Mouse (Mus musculus) CH12.LX (cell line): ENCODE measurements at regions not wholly inside any gene's neighbourhood (a gene's known extent, or its start where the extent isn't known, plus 50 kb on each side); places are given as distances from the start of the nearest gene placed in this dataset.

Source experiments
- DNase-seq: peaks from one replicate; pipeline ENCODE4 v3.0.0-alpha.2; 2013; ENCODE audit errors: extremely low read depth
- H3K27ac ChIP-seq: 2 replicates; pipeline ENCODE4 v1.5.1; 2012; ENCODE audit warnings: low read depth, mild to moderate bottlenecking, control low read depth, moderate library complexity; ENCODE audit not compliant: insufficient read depth
- H3K27me3 ChIP-seq: replicated peaks from 2 replicates; pipeline ENCODE3; 2012; ENCODE audit warnings: inconsistent platforms
- H3K36me3 ChIP-seq, 2 experiments: replicated peaks in 1 of 2; 2 replicates each; pipeline versions ENCODE3 to v1.6.1; 2012; ENCODE audit warnings: inconsistent platforms in 1 of 2, low read length in 1 of 2, mild to moderate bottlenecking in 1 of 2, mixed read lengths in 1 of 2, moderate library complexity in 1 of 2; ENCODE audit not compliant: control insufficient read depth in 1 of 2, insufficient read depth in 1 of 2
- H3K4me1 ChIP-seq, 2 experiments: 2 replicates each; pipeline ENCODE4 v1.6.1; 2012; ENCODE audit warnings: inconsistent platforms in 1 of 2, moderate library complexity in 1 of 2; ENCODE audit not compliant: insufficient read depth in 2 of 2, control insufficient read depth in 1 of 2
- H3K4me2 ChIP-seq: 2 replicates; pipeline ENCODE4 v1.6.1; 2012; ENCODE audit warnings: low read depth, mild to moderate bottlenecking, control low read depth; ENCODE audit not compliant: poor library complexity, insufficient read depth, severe bottlenecking
- H3K4me3 ChIP-seq, 3 experiments: fragments of 150-350 bp in 1 of 3; sonication (generic) in 1 of 3; replicated peaks in 1 of 3; 2 replicates each; pipeline versions ENCODE3 to v1.5.1; 2011 to 2012; ENCODE audit warnings: low read depth in 2 of 3, low read length in 2 of 3, mild to moderate bottlenecking in 2 of 3, moderate library complexity in 2 of 3, control low read depth in 1 of 3, improper control_type of control experiment in 1 of 3, inconsistent platforms in 1 of 3, mixed read lengths in 1 of 3; ENCODE audit not compliant: poor library complexity in 1 of 3
- H3K79me2 ChIP-seq: replicated peaks from 2 replicates; pipeline ENCODE4 v1.6.1; 2012; ENCODE audit warnings: mild to moderate bottlenecking, moderate library complexity; ENCODE audit not compliant: control insufficient read depth, poor library complexity, insufficient read depth, severe bottlenecking; ENCODE audit errors: extremely low read depth
- H3K9ac ChIP-seq: 2 replicates; pipeline ENCODE4 v1.6.1; 2012; ENCODE audit warnings: low read depth, mild to moderate bottlenecking, control low read depth, moderate library complexity; ENCODE audit not compliant: insufficient read depth
- H3K9me3 ChIP-seq: replicated peaks from 2 replicates; pipeline ENCODE3; 2012; ENCODE audit warnings: low read length, inconsistent platforms, mixed read lengths
- CHD1 ChIP-seq: IDR thresholded peaks from 2 replicates; pipeline ENCODE4 v1.6.1; 2012; ENCODE audit warnings: low read depth, low read length, improper control_type of control experiment, inconsistent platforms
- CHD2 ChIP-seq: IDR thresholded peaks from 2 replicates; pipeline ENCODE4 v1.6.1; 2011; ENCODE audit warnings: low read length, improper control_type of control experiment
- EP300 ChIP-seq: IDR thresholded peaks from 2 replicates; pipeline ENCODE4 v1.6.1; 2011; ENCODE audit warnings: low read length, improper control_type of control experiment
- GABPA ChIP-seq: IDR thresholded peaks from 2 replicates; pipeline ENCODE4 v1.6.1; 2012; ENCODE audit warnings: low read depth, low read length, improper control_type of control experiment, inconsistent platforms; ENCODE audit not compliant: insufficient replicate concordance
- IRF4 ChIP-seq: IDR thresholded peaks from 2 replicates; pipeline ENCODE4 v1.6.1; 2014; ENCODE audit warnings: low read depth, mild to moderate bottlenecking, inconsistent platforms, low read length, improper control_type of control experiment
- JUND ChIP-seq: conservative IDR thresholded peaks from 2 replicates; pipeline ENCODE4 v1.6.1; 2011; ENCODE audit warnings: low read depth, low read length, improper control_type of control experiment
- MAX ChIP-seq: IDR thresholded peaks from 2 replicates; pipeline ENCODE4 v1.6.1; 2011; ENCODE audit warnings: low read length, improper control_type of control experiment
- MAZ ChIP-seq: IDR thresholded peaks from 2 replicates; pipeline ENCODE4 v1.6.1; 2012; ENCODE audit warnings: low read depth, mild to moderate bottlenecking, inconsistent platforms, low read length, improper control_type of control experiment, moderate library complexity
- MEF2A ChIP-seq: IDR thresholded peaks from 2 replicates; pipeline ENCODE4 v1.6.1; 2014; ENCODE audit warnings: low read depth, mild to moderate bottlenecking, inconsistent platforms, low read length, improper control_type of control experiment, borderline replicate concordance
- MXI1 ChIP-seq: IDR thresholded peaks from 2 replicates; pipeline ENCODE4 v1.6.1; 2011; ENCODE audit warnings: mild to moderate bottlenecking, low read depth, low read length, improper control_type of control experiment
- MYC ChIP-seq: IDR thresholded peaks from 2 replicates; pipeline ENCODE4 v1.6.1; 2011; ENCODE audit warnings: low read depth, mild to moderate bottlenecking, improper control_type of control experiment, low read length
- NELFE ChIP-seq: IDR thresholded peaks from 2 replicates; pipeline ENCODE4 v1.6.1; 2011; ENCODE audit warnings: low read depth, low read length, improper control_type of control experiment
- POLR2A ChIP-seq: IDR thresholded peaks from 2 replicates; pipeline ENCODE4 v1.6.1; 2011; ENCODE audit warnings: low read depth, mild to moderate bottlenecking, improper control_type of control experiment, low read length
- RAD21 ChIP-seq: IDR thresholded peaks from 2 replicates; pipeline ENCODE4 v1.6.1; 2011; ENCODE audit warnings: low read depth, mild to moderate bottlenecking, low read length, improper control_type of control experiment, moderate library complexity
- RCOR1 ChIP-seq: conservative IDR thresholded peaks from 2 replicates; pipeline ENCODE4 v1.6.1; 2012; ENCODE audit warnings: low read depth, mild to moderate bottlenecking, inconsistent platforms, low read length, improper control_type of control experiment
- SIN3A ChIP-seq: IDR thresholded peaks from 2 replicates; pipeline ENCODE4 v1.6.1; 2012; ENCODE audit warnings: low read length, improper control_type of control experiment, inconsistent platforms
- SMC3 ChIP-seq: IDR thresholded peaks from 2 replicates; pipeline ENCODE4 v1.6.1; 2011; ENCODE audit warnings: low read depth, low read length, improper control_type of control experiment
- TBP ChIP-seq: conservative IDR thresholded peaks from 2 replicates; pipeline ENCODE4 v1.6.1; 2011; ENCODE audit warnings: low read depth, low read length, improper control_type of control experiment
- USF2 ChIP-seq: conservative IDR thresholded peaks from 2 replicates; pipeline ENCODE4 v1.6.1; 2011; ENCODE audit warnings: low read depth, low read length, improper control_type of control experiment
- ZC3H11A ChIP-seq: IDR thresholded peaks from 2 replicates; pipeline ENCODE4 v1.6.1; 2012; ENCODE audit warnings: low read depth, mild to moderate bottlenecking, inconsistent platforms, low read length, improper control_type of control experiment
- ZKSCAN1 ChIP-seq: IDR thresholded peaks from 2 replicates; pipeline ENCODE4 v1.6.1; 2012; ENCODE audit warnings: low read depth, inconsistent platforms, low read length, improper control_type of control experiment, borderline replicate concordance
- ZNF384 ChIP-seq: IDR thresholded peaks from 2 replicates; pipeline ENCODE4 v1.6.1; 2012; ENCODE audit warnings: low read depth, low read length, improper control_type of control experiment, inconsistent platforms
- dilution Hi-C: fragments of 300-500 bp; cut with MboI; formaldehyde crosslinking; loops from 2 replicates; pipeline ENCODE4 v1.14.3; 2020; ENCODE audit warnings: low sequenced_read_pairs; ENCODE audit not compliant: extremely low pct_unique_long_range_greater_than_20kb, extremely low pct_ligation_motif_present
- in situ Hi-C: fragments of 300-500 bp; cut with MboI; formaldehyde crosslinking; loops from 3 replicates; pipeline ENCODE4 v1.14.3; 2019; ENCODE audit warnings: low sequenced_read_pairs, low pct_ligation_motif_present, low pct_unique_long_range_greater_than_20kb, mixed read lengths

DNA sequence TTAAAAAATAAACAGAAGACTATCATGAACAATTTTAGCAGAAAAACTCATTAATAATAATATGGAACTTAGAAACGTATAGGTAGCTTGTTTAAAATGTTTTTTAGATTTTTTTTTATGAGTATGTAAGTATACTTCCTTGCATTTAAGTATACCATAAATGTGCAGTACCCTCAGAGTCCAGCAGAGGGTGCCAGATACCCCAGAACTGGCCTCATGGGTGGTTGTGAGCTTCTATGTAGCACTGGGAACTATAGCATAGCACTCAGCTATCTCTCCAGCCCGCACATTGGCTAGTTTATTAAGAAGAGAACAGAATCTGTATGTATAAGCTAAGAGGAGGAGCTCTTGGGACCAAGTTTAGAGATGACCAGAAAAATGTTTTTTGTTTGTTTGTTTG lies 306.7 kb upstream of the Pdzrn3 start:
- Histone ChIP-seq H3K27me3 (no peaks in the 10 kb centered on the region), H3K36me3 (no peaks in the 10 kb centered on the region), H3K4me1 (no peaks in the 10 kb centered on the region), H3K9me3 (peaks cover 12% of the 10 kb centered on the region), H3K4me2 (no peak overlapping the region), H3K27ac (no peak overlapping the region), H3K79me2 (no peaks in the 10 kb centered on the region), H3K4me3 (no peak overlapping the region), H3K9ac (no peak overlapping the region)
- in situ Hi-C loops: no loop called here
- TF ChIP-seq EP300 (no peak), ZC3H11A (no peak), IRF4 (no peak), SIN3A (no peak)
- dilution Hi-C loops: no loop called here
- DNase-seq: peak; percentile 0

DNA sequence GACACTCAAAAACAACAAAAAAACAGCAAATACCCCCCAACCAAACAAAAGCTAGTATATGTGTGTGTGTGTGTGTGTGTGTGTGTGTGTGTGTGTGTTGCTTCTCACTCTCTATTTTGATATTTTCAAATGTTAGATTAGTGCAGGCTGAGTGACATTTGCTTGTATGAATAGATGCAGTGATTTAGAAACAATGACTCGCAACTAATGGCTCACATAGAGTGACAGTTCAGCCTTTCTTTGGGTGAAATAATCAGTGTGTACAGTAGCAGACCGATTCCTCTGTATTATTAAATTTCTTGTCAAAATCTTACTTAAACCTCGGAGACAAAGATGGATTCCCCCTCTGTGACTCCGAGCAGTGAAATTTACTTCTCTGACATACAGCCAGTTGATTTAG lies 297.1 kb upstream of the Pdzrn3 start:
- H3K4me1 ChIP-seq: no peaks in the 10 kb centered on the region
- no peaks in the 10 kb centered on the region for H3K36me3 ChIP-seq
- dilution Hi-C loops (no loop called here), in situ Hi-C loops (no loop called here)
- peaks cover 42% of the 10 kb centered on the region for H3K9me3 ChIP-seq
- H3K27ac ChIP-seq: no peak overlapping the region
- no peaks in the 10 kb centered on the region for H3K79me2 ChIP-seq
- H3K4me2 ChIP-seq: no peak overlapping the region
- no peak overlapping the region for H3K9ac ChIP-seq
- H3K4me3 ChIP-seq: no peak overlapping the region
- H3K27me3 ChIP-seq: no peaks in the 10 kb centered on the region
- TF ChIP-seq POLR2A: no peak
- TF ChIP-seq CHD2: no peak
- no peak for TF ChIP-seq SMC3
- TF ChIP-seq MAX: no peak
- no peak for TF ChIP-seq MYC
- no peak for TF ChIP-seq MAZ
- no peak for TF ChIP-seq RCOR1
- no peak for TF ChIP-seq ZNF384
- no peak for TF ChIP-seq CHD1
- no peak for TF ChIP-seq MEF2A
- no peak for TF ChIP-seq ZC3H11A
- no peak for TF ChIP-seq ZKSCAN1
- no peak for TF ChIP-seq USF2
- TF ChIP-seq GABPA: no peak
- TF ChIP-seq RAD21: no peak
- TF ChIP-seq TBP: no peak
- no peak for TF ChIP-seq NELFE
- TF ChIP-seq MXI1: no peak
- TF ChIP-seq JUND: no peak
- no peak for DNase-seq
